Mouse (Mus musculus) E14TG2a.4 (cell line): Measurements from ENCODE around the gene Stk39.

Source experiments
- CTCF ChIP-seq: conservative IDR thresholded peaks from 2 replicates; pipeline ENCODE4 v1.5.1; 2014; ENCODE audit warnings: low read length
- NANOG ChIP-seq: IDR thresholded peaks from 2 replicates; pipeline ENCODE4 v1.6.1; 2014; ENCODE audit warnings: borderline replicate concordance, low read length, mixed read lengths

DNA sequence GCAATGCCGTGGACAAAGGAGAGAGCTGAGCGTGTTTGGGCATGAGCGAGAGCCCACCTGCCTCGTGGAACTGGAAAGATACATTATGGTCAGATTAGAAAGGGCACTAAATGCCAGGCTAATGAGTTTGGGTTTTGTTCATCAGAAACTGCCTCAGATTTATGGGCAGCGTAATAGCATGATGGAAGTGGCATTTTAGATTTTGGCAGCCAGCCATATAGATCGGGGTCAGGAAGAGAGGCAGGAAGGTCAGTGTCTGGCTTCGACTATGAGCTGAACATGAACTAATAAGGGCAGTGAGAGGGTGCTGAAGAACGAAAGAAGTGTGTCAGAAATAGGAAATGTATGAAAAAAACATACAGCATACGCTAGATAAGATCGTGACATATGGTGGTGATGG, 300.8 kb downstream of the Stk39 start:
- TF ChIP-seq CTCF = no peak
- no peak for TF ChIP-seq NANOG
